Mouse (Mus musculus) stomach, postnatal 0 days (tissue): ENCODE results near the gene Dlg2.

Source experiments
- CTCF ChIP-seq: IDR thresholded peaks from 2 replicates; pipeline ENCODE4 v1.5.1; 2016; ENCODE audit warnings: antibody characterized with exemption, low read depth, mild to moderate bottlenecking, moderate library complexity
- EP300 ChIP-seq: optimal IDR thresholded peaks from 2 replicates; pipeline ENCODE3; 2016; ENCODE audit warnings: antibody characterized with exemption

- TF ChIP-seq CTCF (no peak), EP300 (no peak)
Measured at GRCm38 (mm10) chr7:91218321-91218987, 742.0 kb downstream of the Dlg2 start.
